Mouse (Mus musculus) liver, adult 2 months (tissue): ENCODE measurements around the gene Xbp1. TPM values are rescaled to one million over a fixed set of nuclear protein-coding genes. Genes with fewer than 3 reads are reported as not detected.
A peak's percentile ranks its signal among the peaks of the same experiment; 100 is the strongest.
"Not testable (repeated sequence)": the region's sequence is repeated elsewhere in the genome, so short reads cannot be mapped to it uniquely, and the experiment has no call there.

Experiments used
- DNase-seq: peaks from one replicate; pipeline ENCODE4 v3.0.0-alpha.2; 2011; ENCODE audit warnings: low read depth, low spot score; ENCODE audit errors: extremely low read depth
- H3K27ac ChIP-seq: fragments of 200-500 bp; replicated peaks from 2 replicates; pipeline ENCODE4 v1.5.1; 2012; ENCODE audit warnings: low read depth, mild to moderate bottlenecking, control low read depth, inconsistent platforms, low read length; ENCODE audit not compliant: insufficient read depth
- H3K27me3 ChIP-seq: fragments of 200-500 bp; 2 replicates; pipeline ENCODE4 v1.6.1; 2012; ENCODE audit warnings: mild to moderate bottlenecking, moderate library complexity, low read length, inconsistent platforms; ENCODE audit not compliant: control insufficient read depth, insufficient read depth
- H3K36me3 ChIP-seq: fragments of 200-500 bp; 2 replicates; pipeline ENCODE4 v1.6.1; 2012; ENCODE audit warnings: low read length, inconsistent platforms; ENCODE audit not compliant: control insufficient read depth, insufficient read depth
- H3K4me1 ChIP-seq: fragments of 200-500 bp; 2 replicates; pipeline ENCODE4 v1.6.1; 2011; ENCODE audit warnings: low read length; ENCODE audit not compliant: control insufficient read depth, insufficient read depth
- H3K4me3 ChIP-seq: fragments of 200-500 bp; 2 replicates; pipeline ENCODE4 v1.5.1; 2011; ENCODE audit warnings: low read depth, mild to moderate bottlenecking, control low read depth, low read length, moderate library complexity; ENCODE audit not compliant: insufficient read depth
- H3K79me2 ChIP-seq: fragments of 200-500 bp; 2 replicates; pipeline ENCODE4 v1.6.1; 2012; ENCODE audit warnings: inconsistent platforms, mild to moderate bottlenecking, low read length, moderate library complexity; ENCODE audit not compliant: control insufficient read depth, insufficient read depth
- H3K9ac ChIP-seq: fragments of 200-500 bp; 2 replicates; pipeline ENCODE4 v1.6.1; 2012; ENCODE audit warnings: low read depth, mild to moderate bottlenecking, control low read depth, inconsistent platforms, low read length
- CTCF ChIP-seq: fragments of 200-500 bp; IDR thresholded peaks from 2 replicates; pipeline ENCODE4 v1.5.1; 2011; ENCODE audit warnings: low read depth, low read length, control low read depth
- POLR2A ChIP-seq: fragments of 200-500 bp; IDR thresholded peaks from 2 replicates; pipeline ENCODE4 v1.6.1; 2011; ENCODE audit warnings: low read length, control low read depth; ENCODE audit not compliant: insufficient read depth; ENCODE audit errors: extremely low read depth
- WGBS: fragments of 180-500 bp; shearing (Covaris S2); methylation state at CpG from one replicate; pipeline ENCODE4 v1.1.7; 2018; 5-methylcytosine and 5-hydroxymethylcytosine counted together
- polyA plus RNA-seq: library from polyadenylated mRNA; depleted of rRNA; stranded (reverse); fragments of >200 nt; gene quantifications from 2 replicates; pipeline ENCODE4 v1.2.3, GENCODE M21; 2012
- total RNA-seq: library from RNA; depleted of rRNA; stranded (reverse); fragments of >200 nt; gene quantifications from 2 replicates; pipeline ENCODE4 v1.2.3, GENCODE M21; 2014

Xbp1 gene
- total and polyA plus RNA-seq, 2 experiments, result 137 to 241 TPM

DNA sequence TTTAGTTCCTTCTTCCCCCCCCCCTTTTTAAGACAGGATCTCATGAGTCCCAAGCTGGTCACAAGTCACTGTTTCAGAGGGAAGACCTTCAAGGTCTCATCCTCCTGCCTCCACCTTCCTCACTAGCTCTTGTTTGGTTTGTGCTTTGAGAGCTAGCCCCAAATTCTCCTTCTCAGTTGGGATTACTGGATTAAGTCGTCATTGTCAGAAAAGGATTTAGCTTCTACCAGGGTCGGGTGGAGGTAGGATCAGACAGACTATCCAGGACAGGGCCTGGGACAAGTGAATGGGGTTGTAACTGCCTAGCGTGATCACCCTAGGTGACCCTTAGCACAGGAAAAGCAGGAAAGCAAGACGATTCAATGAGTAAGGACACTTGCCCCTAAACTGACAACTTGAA, 19.9 kb downstream of the Xbp1 start:
- no peak overlapping the region for H3K4me3 ChIP-seq
- DNase-seq, result no peak
- H3K9ac ChIP-seq, result peak overlapping the region; percentile 2
- TF ChIP-seq CTCF (no peak), POLR2A (no peak)
- peaks cover 13% of the 10 kb centered on the region for H3K4me1 ChIP-seq
- WGBS, result 38% methylated on average over 4 of the region's 4 CpGs
- H3K79me2 ChIP-seq, result peaks cover 27% of the 10 kb centered on the region
- peaks cover 12% of the 10 kb centered on the region for H3K36me3 ChIP-seq
- no peaks in the 10 kb centered on the region for H3K27me3 ChIP-seq
- H3K27ac ChIP-seq, result 0 out of 2 replicates have a peak overlapping the region, but pooled peaks have one; percentile 22

DNA sequence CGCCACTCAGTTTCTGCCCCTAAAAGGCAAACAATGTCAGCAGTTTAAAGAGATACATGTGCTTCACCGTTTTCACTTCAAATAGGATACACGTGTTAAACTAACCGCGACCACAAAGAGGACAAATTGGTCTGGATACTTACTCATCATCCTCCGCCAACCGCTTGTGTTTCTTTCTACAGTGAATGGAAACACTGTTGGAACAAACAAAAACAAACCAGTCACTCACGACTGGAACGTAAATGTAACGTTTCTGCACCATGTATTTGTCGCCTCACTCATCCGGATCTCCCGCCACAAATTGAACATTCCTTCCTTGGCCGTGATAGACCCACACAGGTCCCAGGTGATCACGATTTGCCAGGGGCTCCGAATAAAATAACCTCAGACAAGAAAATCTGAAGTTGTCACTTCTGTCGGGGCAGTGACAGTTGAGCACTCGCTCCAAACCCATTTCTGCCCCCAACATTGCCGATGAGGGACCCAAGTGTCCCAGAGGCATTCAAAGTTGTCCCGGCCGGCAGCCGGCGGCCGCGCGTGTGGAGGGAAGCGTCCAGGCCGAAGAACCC, 20.9 kb downstream of the Xbp1 start:
- TF ChIP-seq POLR2A (no peak), CTCF (no peak)
- H3K4me1 ChIP-seq, result peaks cover 13% of the 10 kb centered on the region

GRCm38 (mm10) chr11:5541799-5542481, 21.5 kb downstream of the Xbp1 start, which contains the start of gene Ccdc117:
Gene Ccdc117 (minus strand): TSS chr11:5542187.
- peaks cover 7% of the 10 kb centered on the region for H3K36me3 ChIP-seq
- H3K27me3 ChIP-seq, result no peaks in the 10 kb centered on the region
- peak within 1 kb of the TSS; percentile 70 for H3K4me3 ChIP-seq
- peak; percentile 98 for DNase-seq
- H3K4me1 ChIP-seq, result peaks cover 13% of the 10 kb centered on the region
- H3K27ac ChIP-seq, result peak within 1 kb of the TSS; percentile 82
- TF ChIP-seq POLR2A (peak; percentile 95), CTCF (peak; percentile 32; the same call in 1 of the 2 replicates)
- H3K79me2 ChIP-seq, result peaks cover 27% of the 10 kb centered on the region
- H3K9ac ChIP-seq, result peak within 1 kb of the TSS; percentile 79
- under 1% methylated on average over 65 of the region's 65 CpGs for WGBS

More for the DNA sequence above, 20.9 kb downstream of the Xbp1 start:
- Histone ChIP-seq H3K36me3 (peaks cover 10% of the 10 kb centered on the region), H3K4me3 (peak overlapping the region; percentile 70), H3K9ac (peak overlapping the region; percentile 79), H3K79me2 (peaks cover 27% of the 10 kb centered on the region), H3K27ac (peak overlapping the region; percentile 82), H3K27me3 (no peaks in the 10 kb centered on the region)
- peak; percentile 46 for DNase-seq
- WGBS, result 1% methylated on average over 28 of the region's 28 CpGs

DNA sequence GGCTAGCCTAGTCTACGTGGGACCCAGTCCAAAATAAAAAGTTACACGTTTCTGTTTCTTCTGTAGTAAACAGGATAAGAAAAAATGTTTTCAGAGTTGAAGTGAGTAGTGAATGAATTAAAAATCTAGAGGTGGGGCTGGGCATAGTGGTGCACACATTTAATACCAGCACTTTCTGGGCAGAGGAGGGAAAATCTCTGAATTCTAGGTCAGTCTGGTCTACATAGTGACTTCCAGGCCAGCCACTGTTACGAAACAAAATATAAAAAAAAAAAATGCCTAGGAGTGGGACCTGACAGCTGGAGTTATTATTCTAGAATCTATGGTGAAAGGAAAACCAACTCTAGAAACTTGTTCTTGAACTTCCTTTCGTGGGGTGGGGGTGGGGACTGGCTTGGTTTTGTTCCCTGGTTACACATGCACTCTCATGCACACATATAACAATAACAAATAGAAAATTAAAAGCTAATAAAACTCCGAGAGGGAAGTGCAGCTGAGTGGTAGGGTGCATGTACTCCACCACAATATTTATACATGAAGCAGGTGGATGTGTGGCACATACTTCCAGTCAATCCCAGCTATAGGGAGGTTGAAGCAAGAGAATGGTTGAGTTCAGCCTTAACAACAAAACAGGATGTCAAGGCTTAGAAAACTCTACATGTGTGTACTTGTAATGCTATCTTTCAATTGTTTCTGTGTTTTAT, 22.2 kb downstream of the Xbp1 start:
- Histone ChIP-seq H3K36me3 (peaks cover 7% of the 10 kb centered on the region), H3K4me1 (peaks cover 13% of the 10 kb centered on the region), H3K79me2 (peaks cover 27% of the 10 kb centered on the region), H3K27me3 (no peaks in the 10 kb centered on the region), H3K4me3 (no peak overlapping the region), H3K9ac (no peak overlapping the region), H3K27ac (no peak overlapping the region)
- 33% methylated on average over 5 of the region's 5 CpGs for WGBS
- no peak for DNase-seq
- TF ChIP-seq CTCF, result no peak
- TF ChIP-seq POLR2A, result no peak

- H3K4me1 ChIP-seq, result peaks cover 13% of the 10 kb centered on the region
- no peak for DNase-seq
- no peak for TF ChIP-seq POLR2A
- no peak for TF ChIP-seq CTCF
- H3K9ac ChIP-seq, result no peak overlapping the region
- no peak overlapping the region for H3K27ac ChIP-seq
- H3K4me3 ChIP-seq, result no peak overlapping the region
- peaks cover 7% of the 10 kb centered on the region for H3K36me3 ChIP-seq
- H3K79me2 ChIP-seq, result peaks cover 24% of the 10 kb centered on the region
- H3K27me3 ChIP-seq, result no peaks in the 10 kb centered on the region
- WGBS, result 90% methylated on average over 1 of the region's 1 CpGs
Observed at GRCm38 (mm10) chr11:5543281-5543680, 22.8 kb downstream of the Xbp1 start.

GRCm38 (mm10) chr11:5544709-5545108, 24.2 kb downstream of the Xbp1 start:
- not testable (repeated sequence) for DNase-seq, H3K4me1 ChIP-seq, H3K27ac ChIP-seq, H3K4me3 ChIP-seq, H3K36me3 ChIP-seq, H3K9ac ChIP-seq, H3K27me3 ChIP-seq
- peaks cover 18% of the 10 kb centered on the region for H3K79me2 ChIP-seq
- WGBS, result 91% methylated on average over 1 of the region's 1 CpGs
